Mouse (Mus musculus): ENCODE measurements around the gene Myo6. TPM values are rescaled to one million over a fixed set of nuclear protein-coding genes. Genes with fewer than 3 reads are reported as not detected.

Myo6 gene
- polyA plus RNA-seq, 1 experiment: 25.1 TPM

DNA sequence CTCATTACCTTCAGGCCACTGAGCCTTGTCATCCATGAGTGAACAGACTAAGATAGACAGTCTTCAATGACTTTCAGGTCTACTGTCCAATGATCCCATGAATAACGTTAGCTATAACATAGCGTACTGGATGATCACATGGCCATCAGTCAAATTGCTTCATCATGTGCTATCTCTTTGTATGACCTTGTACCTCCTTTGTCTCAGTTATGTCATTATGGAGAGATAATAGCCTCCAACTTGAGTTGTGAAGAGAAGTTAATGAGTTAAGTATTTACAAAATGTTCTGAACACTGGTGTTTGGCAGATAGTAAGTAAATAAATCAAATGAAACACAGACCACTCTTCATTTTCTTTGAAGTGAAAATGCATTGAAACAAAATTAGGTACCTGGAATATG lies 91.7 kb downstream of the Myo6 start:
- no peaks in the 10 kb centered on the region for H3K4me1 ChIP-seq (ENCODE audit: control insufficient read depth, insufficient read depth, low read length)
- no peak for DNase-seq
- H3K4me3 ChIP-seq (replicated peaks; ENCODE audit: extremely low read depth, low read depth, low read length): no peak overlapping the region
- no peak for TF ChIP-seq POLR2A (IDR thresholded peaks at IDR 0.05; ENCODE audit: borderline replicate concordance, extremely low read depth, low read depth, low read length)
- no peak for TF ChIP-seq CTCF (IDR thresholded peaks at IDR 0.05; ENCODE audit: insufficient read depth, low read length)
- 81% methylated on average over 2 of the region's 2 CpGs for WGBS

- H3K4me1 ChIP-seq (ENCODE audit: control insufficient read depth, insufficient read depth, low read length): no peaks in the 10 kb centered on the region; the same call in 1 of the 2 replicates
- TF ChIP-seq CTCF (IDR thresholded peaks at IDR 0.05; ENCODE audit: insufficient read depth, low read length) (no peak), POLR2A (IDR thresholded peaks at IDR 0.05; ENCODE audit: borderline replicate concordance, extremely low read depth, low read depth, low read length) (no peak)
- WGBS: 49% methylated on average over 6 of the region's 6 CpGs
- no peak for DNase-seq
- H3K4me3 ChIP-seq (replicated peaks; ENCODE audit: extremely low read depth, low read depth, low read length): no peak overlapping the region
These were observed 93.6 kb downstream of the Myo6 start for GRCm38 (mm10) chr9:80258396-80258795.

- DNase-seq: no peak
- WGBS: 77% methylated on average over 3 of the region's 3 CpGs
- TF ChIP-seq POLR2A (IDR thresholded peaks at IDR 0.05; ENCODE audit: borderline replicate concordance, extremely low read depth, low read depth, low read length) (no peak), CTCF (IDR thresholded peaks at IDR 0.05; ENCODE audit: insufficient read depth, low read length) (no peak)
- H3K4me1 ChIP-seq (ENCODE audit: control insufficient read depth, insufficient read depth, low read length): no peaks in the 10 kb centered on the region; the same call in 1 of the 2 replicates
- no peak overlapping the region for H3K4me3 ChIP-seq (replicated peaks; ENCODE audit: extremely low read depth, low read depth, low read length)
These were observed 96.1 kb downstream of the Myo6 start for GRCm38 (mm10) chr9:80260905-80261304.

GRCm38 (mm10) chr9:80262367-80263026 lies 97.7 kb downstream of the Myo6 start:
- H3K4me1 ChIP-seq (ENCODE audit: control insufficient read depth, insufficient read depth, low read length): no peaks in the 10 kb centered on the region; the same call in 1 of the 2 replicates
- TF ChIP-seq POLR2A (IDR thresholded peaks at IDR 0.05; ENCODE audit: borderline replicate concordance, extremely low read depth, low read depth, low read length): no peak
- H3K4me3 ChIP-seq (replicated peaks; ENCODE audit: extremely low read depth, low read depth, low read length): no peak overlapping the region
- 35% methylated on average over 8 of the region's 8 CpGs for WGBS
- no peak for DNase-seq

DNA sequence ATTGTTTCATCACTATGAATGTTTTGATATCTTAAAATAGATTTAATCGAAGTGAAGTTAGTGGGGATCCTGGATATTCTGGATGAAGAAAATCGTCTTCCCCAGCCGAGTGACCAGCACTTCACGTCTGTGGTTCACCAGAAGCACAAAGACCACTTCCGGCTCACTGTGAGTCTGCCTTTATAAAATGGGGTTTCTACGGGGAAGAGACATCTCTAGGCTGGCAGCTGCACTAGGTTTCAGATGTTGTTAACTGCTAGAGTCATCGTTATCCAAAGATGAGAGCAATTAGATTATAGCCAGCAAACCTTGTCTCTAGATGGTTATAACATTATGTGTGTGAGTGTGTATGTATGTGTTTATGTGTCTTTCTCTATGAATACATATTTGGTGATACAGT lies 101.3 kb downstream of the Myo6 start:
- DNase-seq: no peak
- Histone ChIP-seq H3K4me1 (ENCODE audit: control insufficient read depth, insufficient read depth, low read length) (no peaks in the 10 kb centered on the region; the same call in 1 of the 2 replicates), H3K4me3 (replicated peaks; ENCODE audit: extremely low read depth, low read depth, low read length) (no peak overlapping the region)
- TF ChIP-seq POLR2A (IDR thresholded peaks at IDR 0.05; ENCODE audit: borderline replicate concordance, extremely low read depth, low read depth, low read length): no peak
- 83% methylated on average over 7 of the region's 7 CpGs for whole genome bisulfite sequencing

DNA sequence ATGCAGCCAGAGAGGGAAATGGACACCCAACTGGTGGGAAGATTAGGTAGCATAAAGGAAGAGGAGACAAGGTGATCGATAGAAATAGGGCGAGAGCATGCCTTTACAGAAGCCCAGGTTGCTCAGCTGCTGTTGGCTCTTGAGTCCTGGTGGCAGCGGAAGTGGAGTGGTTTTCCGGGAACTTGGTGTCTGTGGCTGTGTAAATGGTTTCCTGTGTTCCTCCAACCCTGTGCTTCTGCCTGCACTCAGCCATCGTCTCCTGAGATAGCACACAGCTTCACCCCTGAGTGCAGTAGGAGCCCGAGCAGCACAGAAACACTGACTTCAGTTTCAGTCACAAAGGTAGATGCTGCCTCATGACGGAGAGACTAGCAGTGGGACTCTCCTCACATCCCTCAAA lies 101.7 kb downstream of the Myo6 start:
- 74% methylated on average over 7 of the region's 7 CpGs for WGBS
- no peak for DNase-seq
- Histone ChIP-seq H3K4me1 (ENCODE audit: control insufficient read depth, insufficient read depth, low read length) (no peaks in the 10 kb centered on the region; the same call in 1 of the 2 replicates), H3K4me3 (replicated peaks; ENCODE audit: extremely low read depth, low read depth, low read length) (no peak overlapping the region)
- no peak for TF ChIP-seq POLR2A (IDR thresholded peaks at IDR 0.05; ENCODE audit: borderline replicate concordance, extremely low read depth, low read depth, low read length)
- no peak for TF ChIP-seq CTCF (IDR thresholded peaks at IDR 0.05; ENCODE audit: insufficient read depth, low read length)

DNA sequence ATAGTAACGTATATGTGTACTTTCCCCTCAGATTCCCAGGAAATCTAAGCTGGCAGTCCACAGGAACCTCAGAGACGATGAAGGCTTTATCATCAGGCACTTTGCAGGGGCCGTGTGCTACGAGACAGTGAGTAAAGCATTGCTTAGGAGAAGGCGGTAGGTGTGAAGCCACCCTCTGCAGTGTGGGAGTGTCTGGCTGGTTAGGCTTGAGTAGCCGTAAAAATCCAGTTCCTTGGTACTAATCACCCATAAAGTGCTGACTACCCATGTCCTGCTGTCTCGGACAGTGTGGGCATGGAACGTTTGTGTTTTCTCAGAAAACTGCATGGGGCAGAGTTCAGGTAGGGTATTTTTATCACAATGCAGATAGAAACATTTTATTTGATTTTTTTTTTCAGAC lies 104.8 kb downstream of the Myo6 start:
- WGBS: 81% methylated on average over 8 of the region's 8 CpGs
- DNase-seq: no peak
- Histone ChIP-seq H3K4me1 (ENCODE audit: control insufficient read depth, insufficient read depth, low read length) (no peaks in the 10 kb centered on the region), H3K4me3 (replicated peaks; ENCODE audit: extremely low read depth, low read depth, low read length) (no peak overlapping the region)
- TF ChIP-seq CTCF (IDR thresholded peaks at IDR 0.05; ENCODE audit: insufficient read depth, low read length): no peak

DNA sequence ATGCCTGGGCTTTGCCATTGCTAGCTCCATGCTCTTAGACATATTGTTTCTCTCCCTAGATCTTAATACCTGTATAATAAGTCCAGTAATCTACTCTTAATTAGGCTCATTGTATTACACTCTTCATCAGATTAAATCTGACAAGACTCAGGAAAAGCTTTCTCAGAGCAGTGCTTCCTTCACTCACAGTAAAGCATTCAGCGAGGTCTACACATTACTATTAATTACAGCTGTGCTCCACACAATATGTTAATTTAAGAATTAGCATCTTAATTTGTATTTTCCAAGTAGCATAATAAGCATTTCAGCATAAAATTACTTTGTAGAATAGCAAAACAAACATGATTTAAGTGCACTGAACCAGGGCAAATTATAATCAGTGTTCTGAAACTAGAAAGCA lies 108.1 kb downstream of the Myo6 start:
- Histone ChIP-seq H3K4me3 (replicated peaks; ENCODE audit: extremely low read depth, low read depth, low read length) (no peak overlapping the region), H3K4me1 (ENCODE audit: control insufficient read depth, insufficient read depth, low read length) (no peaks in the 10 kb centered on the region)
- TF ChIP-seq CTCF (IDR thresholded peaks at IDR 0.05; ENCODE audit: insufficient read depth, low read length): no peak
- 90% methylated on average over 1 of the region's 1 CpGs for WGBS
- DNase-seq: no peak

DNA sequence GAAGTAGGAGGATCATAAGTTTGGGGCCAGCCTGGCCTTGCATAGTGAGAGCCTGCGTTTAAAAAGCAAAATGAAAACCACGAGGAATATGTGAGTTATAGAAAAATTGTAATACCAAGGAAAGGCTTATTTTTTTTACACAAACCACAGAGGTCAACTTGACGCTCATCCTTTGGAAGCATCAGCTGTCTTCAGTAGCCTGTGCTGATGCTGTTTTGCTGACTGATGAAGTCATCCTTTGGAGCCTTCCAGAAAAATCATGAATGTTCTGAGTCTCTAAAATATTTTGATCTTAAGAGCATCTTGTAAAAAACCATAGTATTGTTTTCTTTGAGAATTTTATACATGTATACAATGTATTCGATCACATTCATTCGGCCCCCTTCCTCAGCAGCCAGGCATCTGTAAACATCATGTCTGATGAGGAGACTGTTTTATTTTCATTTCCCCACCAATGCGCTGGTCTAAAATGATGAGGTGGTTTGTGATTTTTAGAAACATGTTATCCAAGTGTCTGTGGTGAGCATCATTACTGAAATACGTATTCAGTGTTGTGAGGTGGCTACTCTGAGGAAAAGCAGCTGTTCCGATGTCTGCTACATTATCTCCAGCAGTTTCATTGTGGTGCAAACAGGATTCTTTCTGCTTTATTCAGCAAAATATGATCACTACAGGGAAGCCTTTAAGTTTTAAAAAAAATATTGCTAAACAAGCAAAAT lies 110.4 kb downstream of the Myo6 start:
- WGBS: 66% methylated on average over 8 of the region's 8 CpGs
- H3K4me3 ChIP-seq (replicated peaks; ENCODE audit: extremely low read depth, low read depth, low read length): no peak overlapping the region
- no peaks in the 10 kb centered on the region for H3K4me1 ChIP-seq (ENCODE audit: control insufficient read depth, insufficient read depth, low read length)
- no peak for DNase-seq
- no peak for TF ChIP-seq POLR2A (IDR thresholded peaks at IDR 0.05; ENCODE audit: borderline replicate concordance, extremely low read depth, low read depth, low read length)
- no peak for TF ChIP-seq CTCF (IDR thresholded peaks at IDR 0.05; ENCODE audit: insufficient read depth, low read length)

GRCm38 (mm10) chr9:80275772-80276134 lies 110.9 kb downstream of the Myo6 start:
- TF ChIP-seq CTCF (IDR thresholded peaks at IDR 0.05; ENCODE audit: insufficient read depth, low read length): no peak
- TF ChIP-seq POLR2A (IDR thresholded peaks at IDR 0.05; ENCODE audit: borderline replicate concordance, extremely low read depth, low read depth, low read length): no peak
- 58% methylated on average over 1 of the region's 1 CpGs for WGBS
- H3K4me1 ChIP-seq (ENCODE audit: control insufficient read depth, insufficient read depth, low read length): no peaks in the 10 kb centered on the region
- no peak for DNase-seq
- H3K4me3 ChIP-seq (replicated peaks; ENCODE audit: extremely low read depth, low read depth, low read length): no peak overlapping the region

Measured in lung, adult 2 months (tissue).